Mouse (Mus musculus) kidney, postnatal 14 days (tissue): ENCODE measurements around the gene Olfr23.
"Not testable (repeated sequence)": the region's sequence is repeated elsewhere in the genome, so short reads cannot be mapped to it uniquely, and the experiment has no call there.

Source experiments
- DNase-seq: peaks from one replicate; pipeline ENCODE4 v3.0.0; 2022; ENCODE audit warnings: mixed read lengths

The Olfr23 gene

DNA sequence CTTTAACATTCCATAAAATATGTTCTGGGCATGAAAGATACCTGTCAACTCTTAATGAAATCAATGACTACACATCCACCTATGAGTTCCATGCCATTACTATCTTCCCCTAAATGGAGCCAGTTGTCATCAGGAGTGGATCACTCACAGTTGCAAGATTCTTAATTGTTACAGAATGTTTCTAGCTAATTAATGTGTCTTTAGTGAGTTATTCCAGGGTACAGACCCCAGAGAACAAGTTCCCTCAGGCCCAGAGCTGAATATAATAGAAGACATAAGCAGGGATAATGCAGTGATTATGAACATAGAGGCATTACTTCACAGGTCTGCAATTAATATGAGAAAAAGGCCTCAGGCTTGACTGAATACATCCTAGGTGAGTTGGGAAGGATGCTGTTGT is at the start of gene Olfr23:
Olfr23 (plus strand) TSS at position 301 of the 400 bp plus-strand sequence.
- no peak for DNase-seq

DNA sequence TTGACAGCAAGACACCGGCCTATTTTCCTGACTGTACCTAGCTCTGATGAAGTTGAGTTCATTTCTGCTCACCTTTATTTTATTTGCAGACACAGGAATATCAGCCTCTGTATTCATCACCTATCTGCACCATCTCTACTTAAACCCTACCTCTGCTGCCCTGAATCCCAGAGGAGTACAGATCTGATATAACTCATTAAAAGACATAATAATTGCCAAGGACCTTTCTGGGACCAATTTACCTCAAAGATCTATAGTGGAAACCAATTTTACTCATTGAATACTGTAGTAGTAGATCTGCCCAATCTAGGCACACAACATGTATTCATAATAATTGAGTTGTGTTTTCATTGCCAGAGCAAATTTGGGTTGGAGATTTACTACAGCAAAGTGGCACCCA is 45.8 kb upstream of the Olfr23 start, which contains the start of gene Olfr394:
Olfr394 (minus strand) TSS at position 101 of the 400 bp plus-strand sequence.
- no peak for DNase-seq

DNA sequence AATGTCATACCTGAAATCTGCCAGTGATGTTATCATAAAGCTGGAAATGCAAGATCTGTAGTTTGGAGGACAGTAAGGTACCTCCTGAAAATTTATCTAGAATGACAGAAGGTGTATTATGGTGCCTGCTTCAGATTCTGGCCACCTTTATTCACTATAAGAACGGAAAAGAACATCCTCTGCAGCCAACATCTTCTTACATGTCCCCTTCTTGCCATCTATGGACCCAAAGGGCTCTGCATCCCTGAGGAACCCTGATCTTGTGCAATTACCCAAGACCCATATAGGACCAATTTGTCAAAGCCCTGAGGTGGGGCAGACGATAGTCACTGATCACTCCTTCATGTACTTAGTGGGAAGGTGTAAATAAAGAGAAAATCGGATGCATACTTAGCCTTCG is 27.3 kb upstream of the Olfr23 start, which contains the start of gene Olfr395:
Olfr395 (minus strand) TSS at position 101 of the 400 bp plus-strand sequence.
- not testable (repeated sequence) for DNase-seq

DNA sequence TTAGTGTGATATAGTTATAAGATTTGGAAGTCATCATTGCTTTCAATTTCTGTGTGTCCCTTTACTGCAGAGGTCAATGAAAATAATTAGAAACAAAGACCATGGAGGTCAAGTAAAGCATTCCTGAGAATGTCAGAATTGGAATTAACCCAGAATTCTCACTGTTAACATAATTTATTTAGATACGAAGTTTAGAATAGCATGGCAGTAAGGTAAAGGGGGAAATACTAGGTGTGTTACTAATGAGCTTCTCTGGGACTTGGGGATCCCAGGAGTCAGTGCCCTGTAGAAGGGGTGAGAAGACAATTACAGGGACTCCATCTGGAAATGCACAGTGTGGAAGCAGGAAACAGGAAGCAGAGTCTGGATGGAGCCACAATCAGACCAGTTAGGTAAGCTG is 24.0 kb downstream of the Olfr23 start, which contains the start of gene Olfr397:
Olfr397 (plus strand) TSS at position 301 of the 400 bp plus-strand sequence.
- no peak for DNase-seq

DNA sequence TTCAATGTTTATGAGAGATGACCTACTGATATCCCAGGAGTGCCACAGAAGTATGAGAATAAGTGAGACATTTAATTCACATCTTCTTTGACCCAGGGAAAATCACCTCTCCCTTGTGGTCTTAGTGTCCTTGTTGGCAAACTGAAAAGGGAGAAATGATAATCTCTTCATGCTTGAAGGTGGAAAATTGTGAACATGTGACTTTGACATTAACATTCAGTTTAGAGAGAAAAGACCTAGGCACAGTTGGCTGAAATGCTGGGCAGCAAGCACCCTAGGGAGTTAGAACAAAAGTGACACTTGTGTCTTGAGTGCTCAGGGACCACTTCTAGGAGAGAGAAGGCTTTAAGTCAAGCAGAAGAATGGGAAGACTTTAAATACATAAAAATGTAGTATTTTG is 53.8 kb downstream of the Olfr23 start, which contains the start of gene Olfr398:
Olfr398 (minus strand) TSS at position 101 of the 400 bp plus-strand sequence.
- DNase-seq: no peak
